Comparison of ENCODE assay signal across 27 mouse cellular contexts in the genomic region with DNA sequence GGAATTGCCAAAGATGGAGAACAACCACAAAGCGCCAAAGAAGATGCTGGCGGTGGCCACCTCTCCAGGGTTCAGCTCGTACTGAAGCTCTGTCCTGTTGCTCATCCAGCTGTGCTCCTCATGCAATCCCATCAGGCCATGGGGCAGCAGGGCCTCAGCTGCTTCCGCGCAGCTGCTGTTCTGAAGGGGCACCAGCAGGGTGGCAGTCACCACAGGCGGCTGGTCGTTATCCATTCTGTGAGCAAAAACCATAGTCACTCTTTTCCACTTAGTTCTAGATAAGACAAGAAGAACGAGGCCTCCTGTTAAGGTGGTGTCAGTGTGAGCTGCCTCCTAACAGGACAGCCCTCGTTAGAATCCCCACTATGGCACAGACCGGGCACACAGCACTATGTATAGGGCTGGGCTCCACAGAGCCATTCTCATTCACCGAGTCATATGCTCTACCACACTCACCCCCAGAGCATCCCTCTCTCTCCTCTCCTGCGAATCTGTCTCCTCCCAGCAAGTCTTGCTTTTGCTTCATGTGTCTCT. TPM values are rescaled to one million over a fixed set of nuclear protein-coding genes. Genes with fewer than 3 reads are reported as not detected.
A peak's percentile ranks its signal among the peaks of the same experiment; 100 is the strongest.
DNase-seq lines count a peak whose midpoint lies in the region; ATAC-seq and TF ChIP-seq lines count a peak whose summit lies in the region.
"Had no signal": no experiment of that assay in that cellular context is flagged by ENCODE, and none has a peak within 500 bp of the region (broad histone marks: within the 10 kb centered on the region; RNA-seq: fewer than 3 reads in every experiment).

No protein-coding gene starts in this region.

- H3K4me3 ChIP-seq in E14TG2a.4 (replicated peaks; ENCODE audit: low read length): peak overlapping the region; percentile 67
- no peak overlapping the region for H3K4me3 ChIP-seq in bone marrow, adult 2 months (replicated peaks; ENCODE audit: control insufficient read depth, low read depth, low read length)
- H3K4me3 ChIP-seq in liver, embryonic 12.5 days: no peak overlapping the region
- H3K4me3 ChIP-seq in embryonic facial prominence, embryonic 10.5 days: no peak overlapping the region
- H3K4me3 ChIP-seq: embryonic facial prominence, embryonic 15.5 days; forebrain, embryonic 10.5 days; gastrocnemius, adult 2 months; left cerebral cortex, adult 2 months; limb, embryonic 15.5 days; midbrain, embryonic 12.5 days; neural tube, embryonic 12.5 days had no signal

- peak overlapping the region; percentile 31 for H3K4me2 ChIP-seq in liver, embryonic 12.5 days
- H3K4me2 ChIP-seq: embryonic facial prominence, embryonic 15.5 days; hindbrain, embryonic 14.5 days; limb, embryonic 15.5 days; midbrain, embryonic 12.5 days; neural tube, embryonic 12.5 days had no signal

- H3K9ac ChIP-seq in liver, embryonic 12.5 days: no peak overlapping the region
- H3K9ac ChIP-seq: embryonic facial prominence, embryonic 15.5 days; hindbrain, embryonic 14.5 days; limb, embryonic 15.5 days; midbrain, embryonic 12.5 days; neural tube, embryonic 12.5 days had no signal

- no peaks in the 10 kb centered on the region for H3K27me3 ChIP-seq in E14TG2a.4 (ENCODE audit: insufficient read depth, low read length)
- H3K27me3 ChIP-seq in liver, embryonic 12.5 days (replicated peaks): no peaks in the 10 kb centered on the region
- no peaks in the 10 kb centered on the region for H3K27me3 ChIP-seq in embryonic facial prominence, embryonic 10.5 days (replicated peaks; ENCODE audit: low read depth, poor library complexity, severe bottlenecking)
- H3K27me3 ChIP-seq: CH12.LX; embryonic facial prominence, embryonic 15.5 days; limb, embryonic 15.5 days; midbrain, embryonic 12.5 days; neural tube, embryonic 12.5 days had no signal

- H3K27ac ChIP-seq in bone marrow, adult 2 months (ENCODE audit: control insufficient read depth, insufficient read depth, low read depth, low read length, poor library complexity): peak overlapping the region; percentile 41; the same call in 1 of the 2 replicates
- peak overlapping the region; percentile 80 for H3K27ac ChIP-seq in liver, embryonic 12.5 days
- no peak overlapping the region for H3K27ac ChIP-seq in embryonic facial prominence, embryonic 10.5 days (replicated peaks)
- H3K27ac ChIP-seq: embryonic facial prominence, embryonic 15.5 days; forebrain, embryonic 10.5 days; gastrocnemius, adult 2 months; hindbrain, embryonic 14.5 days; left cerebral cortex, adult 2 months; limb, embryonic 15.5 days; macrophage; midbrain, embryonic 12.5 days; neural tube, embryonic 12.5 days had no signal

- no peak for DNase-seq in embryonic facial prominence, embryonic 10.5 days (ENCODE audit: low spot score)
- DNase-seq in lung, postnatal 36 days: no peak
- no peak for DNase-seq in kidney, adult 9 months
- DNase-seq: adrenal gland, adult 8-10 months; B cell, adult 2 months; cerebellum, adult 2 months; cerebellum, postnatal 36 days; gastrocnemius, adult 2 months; kidney, postnatal 10 days; left cerebral cortex, postnatal 4 days; right cerebral cortex, postnatal 25 days; spleen, adult 18-20 months had no signal

- WGBS in bone marrow, adult 2 months: 82% methylated on average over 12 of the region's 12 CpGs
- WGBS in liver, embryonic 12.5 days (ENCODE audit: insufficient replicate concordance): 59% methylated on average over 12 of the region's 12 CpGs
- 94% methylated on average over 12 of the region's 12 CpGs for WGBS in embryonic facial prominence, embryonic 10.5 days

- peaks cover 18% of the 10 kb centered on the region for H3K4me1 ChIP-seq in E14TG2a.4 (replicated peaks; ENCODE audit: low read depth, low read length)
- H3K4me1 ChIP-seq in bone marrow, adult 2 months (ENCODE audit: control insufficient read depth, insufficient read depth, low read length): no peaks in the 10 kb centered on the region; the same call in 1 of the 2 replicates
- peaks cover 29% of the 10 kb centered on the region for H3K4me1 ChIP-seq in liver, embryonic 12.5 days
- H3K4me1 ChIP-seq in embryonic facial prominence, embryonic 10.5 days: no peaks in the 10 kb centered on the region
- H3K4me1 ChIP-seq: embryonic facial prominence, embryonic 15.5 days; forebrain, embryonic 10.5 days; limb, embryonic 15.5 days; midbrain, embryonic 12.5 days; neural tube, embryonic 12.5 days had no signal

- H3K36me3 ChIP-seq in E14TG2a.4 (ENCODE audit: insufficient read depth, low read length): peaks cover 42% of the 10 kb centered on the region
- peaks cover 24% of the 10 kb centered on the region for H3K36me3 ChIP-seq in liver, embryonic 12.5 days
- H3K36me3 ChIP-seq in embryonic facial prominence, embryonic 10.5 days (replicated peaks): peaks cover 35% of the 10 kb centered on the region

- TF ChIP-seq CTCF in E14TG2a.4 (conservative IDR thresholded peaks at IDR 0.05; ENCODE audit: low read length): no peak
- TF ChIP-seq CTCF in bone marrow, adult 2 months (IDR thresholded peaks at IDR 0.05; ENCODE audit: control insufficient read depth, insufficient read depth, low read length): no peak

- TF ChIP-seq POLR2A in bone marrow, adult 2 months (IDR thresholded peaks at IDR 0.05; ENCODE audit: borderline replicate concordance, control insufficient read depth, low read depth, low read length): no peak

- peak; percentile 79 for ATAC-seq in liver, embryonic 12.5 days
- ATAC-seq in megakaryocyte, adult 5-6 weeks (ENCODE audit: poor library complexity, severe bottlenecking): peak; percentile 28; the same call in 1 of the 2 replicates
- ATAC-seq: activated CD4-positive, CD25-positive, alpha-beta regulatory T cell, adult 4 months; intestine, embryonic 16.5 days had no signal

- H3K9me3 ChIP-seq in E14TG2a.4 (ENCODE audit: low read length): no peaks in the 10 kb centered on the region
- H3K9me3 ChIP-seq in liver, embryonic 12.5 days (replicated peaks): no peaks in the 10 kb centered on the region
- no peaks in the 10 kb centered on the region for H3K9me3 ChIP-seq in embryonic facial prominence, embryonic 10.5 days
- H3K9me3 ChIP-seq: embryonic facial prominence, embryonic 15.5 days; forebrain, embryonic 10.5 days; limb, embryonic 15.5 days; midbrain, embryonic 12.5 days; neural tube, embryonic 12.5 days had no signal

RNA-seq across cellular contexts. Expression of gene Gpr19, which starts 28.1 kb away (rescaled TPM):
- 6.9 and 16.6 TPM in 2 replicates for polyA plus RNA-seq in bone marrow, adult 2 months (2011; ENCODE audit: insufficient read depth, insufficient read length, low replicate concordance, missing spikeins)
- polyA plus RNA-seq in liver, embryonic 12.5 days (2016; fragmentation: Nextera tagmentation; extraction: Ambion mirVana): 7.1 and 8.4 TPM in 2 replicates
- 7.4 and 9.8 TPM in 2 replicates for total RNA-seq in megakaryocyte, adult 5-6 weeks (2015)
- 7.7 and 11.0 TPM in 2 replicates for total RNA-seq in megakaryocyte, adult 5-6 weeks (2017)
- 14.5 and 16.1 TPM in 2 replicates for polyA plus RNA-seq in embryonic facial prominence, embryonic 10.5 days (2016; fragmentation: Nextera tagmentation; extraction: Ambion mirVana)

RNA-seq across cellular contexts. Expression of gene Crebl2, which starts 40.3 kb away (rescaled TPM):
- 4.2 and 8.3 TPM in 2 replicates for polyA plus RNA-seq in bone marrow, adult 2 months (2011; ENCODE audit: insufficient read depth, insufficient read length, low replicate concordance, missing spikeins)
- polyA plus RNA-seq in liver, embryonic 12.5 days (2016; fragmentation: Nextera tagmentation; extraction: Ambion mirVana): 1.2 and 1.8 TPM in 2 replicates
- total RNA-seq in megakaryocyte, adult 5-6 weeks (2015): 3.1 and 4.5 TPM in 2 replicates
- 6.7 and 6.8 TPM in 2 replicates for total RNA-seq in megakaryocyte, adult 5-6 weeks (2017)
- polyA plus RNA-seq in embryonic facial prominence, embryonic 10.5 days (2016; fragmentation: Nextera tagmentation; extraction: Ambion mirVana): 1.2 TPM in 2 replicates

RNA-seq across cellular contexts. Expression of gene Cdkn1b, which starts 49.9 kb away (rescaled TPM):
- 40.0 and 47.4 TPM in 2 replicates for polyA plus RNA-seq in bone marrow, adult 2 months (2011; ENCODE audit: insufficient read depth, insufficient read length, low replicate concordance, missing spikeins)
- 9.5 and 9.9 TPM in 2 replicates for polyA plus RNA-seq in liver, embryonic 12.5 days (2016; fragmentation: Nextera tagmentation; extraction: Ambion mirVana)
- 44.0 and 52.2 TPM in 2 replicates for total RNA-seq in megakaryocyte, adult 5-6 weeks (2015)
- 92.3 and 104 TPM in 2 replicates for total RNA-seq in megakaryocyte, adult 5-6 weeks (2017)
- 15.3 and 16.7 TPM in 2 replicates for polyA plus RNA-seq in embryonic facial prominence, embryonic 10.5 days (2016; fragmentation: Nextera tagmentation; extraction: Ambion mirVana)
